Mouse (Mus musculus) forebrain, embryonic 14.5 days (tissue): ENCODE measurements around the gene Tef. TPM values are rescaled to one million over a fixed set of nuclear protein-coding genes. Genes with fewer than 3 reads are reported as not detected.
A peak's percentile ranks its signal among the peaks of the same experiment; 100 is the strongest.

Experiments
- ATAC-seq: fragments of 200-750 bp; cut with Nextera tagmentation; 2 replicates; pipeline ENCODE4 v1.8.0; 2017; ENCODE audit warnings: mild to moderate bottlenecking, moderate library complexity
- DNase-seq: peaks from one replicate; pipeline ENCODE4 v3.0.0-alpha.2; 2015; ENCODE audit warnings: low spot score
- H3K27ac ChIP-seq: fragments of 300-500 bp; sonication (generic); 2 replicates; pipeline ENCODE4 v1.5.1; 2014; ENCODE audit warnings: low read depth, mild to moderate bottlenecking, control low read depth, low read length, moderate library complexity
- H3K27me3 ChIP-seq: fragments of 300-500 bp; sonication (generic); replicated peaks from 2 replicates; pipeline ENCODE4 v1.6.1; 2014; ENCODE audit warnings: low read length, control low read depth, mixed read lengths; ENCODE audit not compliant: control insufficient read depth, insufficient read depth
- H3K36me3 ChIP-seq: fragments of 300-500 bp; sonication (generic); 2 replicates; pipeline ENCODE4 v1.6.1; 2014; ENCODE audit warnings: low read length, control low read depth; ENCODE audit not compliant: control insufficient read depth, insufficient read depth
- H3K4me1 ChIP-seq: fragments of 300-500 bp; sonication (generic); 2 replicates; pipeline ENCODE4 v1.6.1; 2014; ENCODE audit warnings: antibody characterized with exemption, low read length, control low read depth; ENCODE audit not compliant: control insufficient read depth, insufficient read depth
- H3K4me2 ChIP-seq: fragments of 300-500 bp; sonication (generic); 2 replicates; pipeline ENCODE4 v1.6.1; 2014; ENCODE audit warnings: mild to moderate bottlenecking, control low read depth, low read length
- H3K4me3 ChIP-seq: fragments of 300-500 bp; sonication (generic); 2 replicates; pipeline ENCODE4 v1.5.1; 2014; ENCODE audit warnings: low read depth, low read length, control low read depth
- H3K9ac ChIP-seq: fragments of 300-500 bp; sonication (generic); 2 replicates; pipeline ENCODE4 v1.6.1; 2014; ENCODE audit warnings: mild to moderate bottlenecking, low read length, control low read depth, moderate library complexity
- H3K9me3 ChIP-seq: fragments of 300-500 bp; sonication (generic); replicated peaks from 2 replicates; pipeline ENCODE4 v1.6.1; 2016; ENCODE audit warnings: low read length, control low read depth, mixed read lengths; ENCODE audit not compliant: control insufficient read depth
- WGBS: fragments of 180-500 bp; shearing (Covaris S2); extraction: QIAGEN DNeasy Blood & Tissue Kit; methylation state at CpG from one replicate; pipeline ENCODE4 v1.1.7; 2014; 5-methylcytosine and 5-hydroxymethylcytosine counted together
- polyA plus RNA-seq: library from polyadenylated mRNA; unstranded; fragments of >200 nt; fragmentation: Nextera tagmentation; extraction: Ambion mirVana; gene quantifications from 2 replicates; pipeline ENCODE4 v1.2.1, GENCODE M21; 2014

The Tef gene
- polyA plus RNA-seq = 15.1 and 18.1 TPM in 2 replicates

DNA sequence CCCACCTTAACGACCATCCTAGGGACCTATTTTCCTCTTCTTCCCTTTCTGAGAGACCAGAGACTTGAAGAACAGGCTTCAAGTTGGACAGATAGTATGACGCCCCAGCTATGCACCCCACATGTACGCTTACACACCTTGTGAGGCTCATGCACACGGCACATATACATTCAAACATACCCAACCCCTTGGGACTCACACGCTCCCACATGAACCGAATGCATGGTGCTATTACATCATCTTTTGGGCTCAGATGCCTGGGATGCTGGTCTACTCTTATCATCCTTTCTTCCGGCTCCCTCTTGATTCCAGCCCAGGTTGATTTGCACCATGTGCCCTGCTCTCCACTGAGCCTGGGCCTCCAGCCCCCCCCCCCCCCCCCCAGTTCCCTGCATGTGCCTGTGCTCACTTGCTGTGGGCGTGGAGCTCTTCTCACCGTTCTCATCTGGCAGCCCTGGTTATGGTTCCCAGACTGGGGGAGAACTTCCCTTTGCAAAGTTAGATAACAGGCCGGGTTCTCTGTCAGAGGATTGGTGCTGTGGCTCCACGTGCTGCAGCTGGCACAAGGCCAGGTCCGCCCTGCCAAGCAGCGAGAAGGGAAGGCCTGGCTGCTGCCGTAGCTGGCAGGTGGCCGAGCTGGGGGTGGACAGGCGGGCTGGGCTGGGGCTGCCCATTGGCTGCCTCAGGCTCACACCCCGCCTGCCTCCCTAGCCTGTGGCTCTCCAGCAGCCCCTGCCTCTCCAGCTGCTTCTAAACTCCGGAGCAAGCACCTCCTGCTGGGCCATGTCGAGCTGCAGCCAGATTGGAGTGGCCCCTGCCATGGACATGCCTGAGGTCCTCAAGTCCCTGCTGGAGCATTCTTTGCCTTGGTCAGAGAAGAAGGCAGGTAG is at the start of gene Tef:
Tef (plus strand) TSS at position 421 of the 890 bp plus-strand sequence.
- Histone ChIP-seq H3K27me3 (no peaks in the 10 kb centered on the region), H3K4me1 (peaks cover 7% of the 10 kb centered on the region), H3K9ac (peak within 1 kb of the TSS; percentile 50), H3K4me2 (peak within 1 kb of the TSS; percentile 61), H3K27ac (peak within 1 kb of the TSS; percentile 75), H3K36me3 (no peaks in the 10 kb centered on the region), H3K4me3 (peak within 1 kb of the TSS; percentile 23), H3K9me3 (no peaks in the 10 kb centered on the region)
- DNase-seq (peak; percentile 98), ATAC-seq (peak; percentile 98)
- WGBS = 22% methylated on average over 19 of the region's 19 CpGs

GRCm38 (mm10) chr15:81753669-81754068 is 48.6 kb upstream of the Tef start:
- Histone ChIP-seq H3K36me3 (peaks cover 12% of the 10 kb centered on the region; the same call in 1 of the 2 replicates), H3K9ac (no peak overlapping the region), H3K9me3 (no peaks in the 10 kb centered on the region), H3K4me3 (no peak overlapping the region), H3K4me2 (no peak overlapping the region), H3K27ac (no peak overlapping the region), H3K4me1 (no peaks in the 10 kb centered on the region), H3K27me3 (no peaks in the 10 kb centered on the region)
- ATAC-seq = no peak
- no peak for DNase-seq
- WGBS = 96% methylated on average over 9 of the region's 9 CpGs

GRCm38 (mm10) chr15:81758701-81759100 is 43.5 kb upstream of the Tef start:
- WGBS = 84% methylated on average over 5 of the region's 5 CpGs
- Histone ChIP-seq H3K4me1 (no peaks in the 10 kb centered on the region), H3K27ac (no peak overlapping the region)

DNA sequence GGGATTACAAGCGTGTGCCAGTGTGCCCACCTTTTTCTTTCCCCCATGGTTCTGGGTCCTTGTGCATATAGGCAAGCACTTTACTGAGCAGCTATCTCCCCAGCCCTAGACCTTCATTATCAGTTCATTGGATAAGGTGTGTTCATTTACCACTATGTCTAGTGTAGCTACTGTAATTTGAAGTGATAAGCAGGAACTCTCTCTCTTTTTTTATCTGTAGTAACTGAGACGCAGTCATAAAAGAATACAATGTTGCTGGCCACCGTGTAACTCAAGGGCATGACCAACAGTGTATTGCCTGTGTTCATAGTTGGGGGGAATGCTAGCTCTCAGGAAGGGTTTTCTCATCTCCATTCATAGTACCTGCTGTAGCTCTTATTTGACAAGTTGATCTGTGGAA is 42.7 kb upstream of the Tef start:
- Histone ChIP-seq H3K4me2 (no peak overlapping the region), H3K27ac (no peak overlapping the region), H3K9me3 (no peaks in the 10 kb centered on the region), H3K9ac (no peak overlapping the region), H3K36me3 (peaks cover 10% of the 10 kb centered on the region; the same call in 1 of the 2 replicates), H3K27me3 (no peaks in the 10 kb centered on the region), H3K4me1 (no peaks in the 10 kb centered on the region), H3K4me3 (no peak overlapping the region)
- DNase-seq (no peak), ATAC-seq (no peak)
- over 99% methylated on average over 3 of the region's 3 CpGs for WGBS

More at GRCm38 (mm10) chr15:81758701-81759100, 43.5 kb upstream of the Tef start:
- no peak for ATAC-seq
- no peak overlapping the region for H3K4me3 ChIP-seq
- DNase-seq = no peak
- peaks cover 10% of the 10 kb centered on the region; the same call in 1 of the 2 replicates for H3K36me3 ChIP-seq
- no peaks in the 10 kb centered on the region for H3K27me3 ChIP-seq
- no peak overlapping the region for H3K9ac ChIP-seq
- no peak overlapping the region for H3K4me2 ChIP-seq
- no peaks in the 10 kb centered on the region for H3K9me3 ChIP-seq

GRCm38 (mm10) chr15:81760361-81761079 is 41.7 kb upstream of the Tef start:
- no peak overlapping the region for H3K27ac ChIP-seq
- H3K36me3 ChIP-seq = peaks cover 3% of the 10 kb centered on the region; the same call in 1 of the 2 replicates
- H3K4me3 ChIP-seq = no peak overlapping the region
- H3K9ac ChIP-seq = no peak overlapping the region
- DNase-seq = no peak
- no peak overlapping the region for H3K4me2 ChIP-seq
- WGBS = 96% methylated on average over 5 of the region's 5 CpGs
- H3K4me1 ChIP-seq = no peaks in the 10 kb centered on the region
- ATAC-seq = no peak
- no peaks in the 10 kb centered on the region for H3K27me3 ChIP-seq
- no peaks in the 10 kb centered on the region for H3K9me3 ChIP-seq

DNA sequence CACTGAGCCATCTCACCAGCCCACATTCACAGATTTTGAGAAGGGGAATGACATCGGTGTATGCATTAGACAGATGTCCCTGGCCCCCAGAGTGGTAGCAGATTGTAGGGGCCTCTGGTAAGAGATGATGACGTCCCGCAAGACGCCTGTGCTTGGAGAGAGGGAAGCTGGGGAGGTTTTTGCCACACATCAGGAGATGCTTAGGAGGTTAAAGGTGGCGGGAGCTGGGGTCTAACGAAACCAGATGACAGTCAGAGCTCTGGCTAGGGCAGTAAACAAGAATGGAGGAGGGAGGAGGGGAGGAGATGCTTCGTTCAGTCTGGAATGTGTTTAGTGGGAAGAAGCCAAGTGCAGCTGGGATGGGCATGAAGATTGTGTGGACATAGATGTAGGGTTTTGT is 40.8 kb upstream of the Tef start:
- DNase-seq = no peak
- H3K4me3 ChIP-seq = no peak overlapping the region
- no peaks in the 10 kb centered on the region for H3K27me3 ChIP-seq
- no peaks in the 10 kb centered on the region for H3K9me3 ChIP-seq
- H3K36me3 ChIP-seq = 0 out of 2 replicates have a peak, but pooled peaks cover 2% of the 10 kb centered on the region
- WGBS = 92% methylated on average over 7 of the region's 7 CpGs
- H3K4me2 ChIP-seq = no peak overlapping the region
- no peak overlapping the region for H3K27ac ChIP-seq
- no peak for ATAC-seq
- no peak overlapping the region for H3K9ac ChIP-seq
- no peaks in the 10 kb centered on the region for H3K4me1 ChIP-seq

DNA sequence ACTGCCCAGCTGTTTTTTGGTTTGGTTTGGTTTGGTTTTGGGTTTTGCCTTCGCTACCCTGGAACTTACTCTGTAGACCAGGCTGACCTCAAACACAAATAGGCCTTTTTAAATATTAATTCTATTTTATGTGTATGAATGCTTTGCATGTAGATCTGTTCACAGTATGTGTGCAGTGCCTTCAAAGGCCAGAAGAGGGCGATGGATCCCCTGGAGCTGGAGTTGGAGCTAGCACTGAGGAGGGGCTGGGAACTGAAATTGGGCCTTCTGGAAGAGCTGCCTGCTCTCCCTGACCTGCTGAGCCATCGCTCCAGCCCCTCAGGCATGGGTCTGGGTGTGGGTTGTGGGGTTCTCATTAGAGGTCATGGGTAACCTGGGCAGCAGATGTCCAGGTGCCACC is 40.3 kb upstream of the Tef start:
- WGBS = 89% methylated on average over 3 of the region's 3 CpGs
- Histone ChIP-seq H3K4me3 (no peak overlapping the region), H3K9ac (no peak overlapping the region), H3K4me2 (no peak overlapping the region), H3K4me1 (no peaks in the 10 kb centered on the region), H3K27ac (no peak overlapping the region), H3K36me3 (0 out of 2 replicates have a peak, but pooled peaks cover 2% of the 10 kb centered on the region), H3K9me3 (no peaks in the 10 kb centered on the region), H3K27me3 (no peaks in the 10 kb centered on the region)
- DNase-seq = no peak
- ATAC-seq = no peak

GRCm38 (mm10) chr15:81764573-81764972 is 37.6 kb upstream of the Tef start:
- H3K4me2 ChIP-seq = no peak overlapping the region
- H3K27ac ChIP-seq = no peak overlapping the region
- H3K9ac ChIP-seq = no peak overlapping the region
- H3K4me3 ChIP-seq = no peak overlapping the region
- H3K36me3 ChIP-seq = peaks cover 21% of the 10 kb centered on the region
- 88% methylated on average over 6 of the region's 6 CpGs for WGBS
- H3K9me3 ChIP-seq = no peaks in the 10 kb centered on the region
- DNase-seq = no peak
- H3K4me1 ChIP-seq = no peaks in the 10 kb centered on the region
- ATAC-seq = no peak
- no peaks in the 10 kb centered on the region for H3K27me3 ChIP-seq
